Mouse (Mus musculus) liver, postnatal 0 days (tissue): ENCODE results near the gene Gm7029.

Source experiments
- CTCF ChIP-seq: sonication (generic); IDR thresholded peaks from 2 replicates; pipeline ENCODE4 v1.5.1; 2016; ENCODE audit warnings: antibody characterized with exemption, low read depth
- EP300 ChIP-seq: IDR thresholded peaks from 2 replicates; pipeline ENCODE4 v1.6.1; 2016; ENCODE audit warnings: antibody characterized with exemption, low read depth, mild to moderate bottlenecking

DNA sequence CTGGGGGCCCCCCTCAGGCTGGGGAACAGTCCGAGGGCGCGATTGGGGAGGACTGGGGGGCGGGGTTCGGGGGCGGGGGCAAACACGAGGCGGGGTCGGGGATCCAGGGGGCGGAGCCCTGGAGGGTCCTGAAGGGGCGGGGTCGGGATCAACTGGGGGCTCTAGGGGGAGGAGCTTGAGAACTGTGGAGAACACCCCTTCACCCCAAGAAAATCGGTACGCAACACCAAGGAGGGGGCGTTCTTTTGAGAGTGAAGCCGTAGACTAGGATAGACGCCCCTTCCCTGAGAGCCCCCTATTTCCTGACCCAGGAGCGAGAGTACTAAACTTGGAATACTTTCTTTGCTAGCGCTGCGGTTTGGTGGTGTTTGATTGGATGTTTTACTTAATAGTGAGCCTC is 42.7 kb downstream of the Gm7029 start:
- TF ChIP-seq EP300 (no peak), CTCF (no peak)
